ENCODE assay signal across 22 mouse cellular contexts in the genomic region with DNA sequence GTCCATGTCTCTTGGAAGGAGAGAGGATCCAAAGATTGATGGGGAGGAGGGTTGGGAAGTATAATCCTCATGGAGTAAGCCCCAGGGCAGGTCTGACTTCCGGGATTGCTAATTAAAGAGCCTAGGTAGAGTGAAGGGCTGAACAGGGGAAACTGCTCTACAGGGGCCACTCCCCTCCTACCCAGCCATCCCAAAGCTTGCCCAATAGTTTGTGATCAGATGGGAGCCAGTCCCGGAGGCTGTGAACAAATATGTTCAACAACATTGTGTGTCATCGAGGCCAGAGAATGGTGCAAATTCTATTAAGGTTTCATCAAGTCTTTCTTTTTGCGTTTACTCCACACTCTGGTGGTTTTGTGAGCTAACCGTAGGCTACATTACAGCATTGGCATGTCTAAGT. TPM values are rescaled to one million over a fixed set of nuclear protein-coding genes. Genes with fewer than 3 reads are reported as not detected.
"Had no signal": no experiment of that assay in that cellular context is flagged by ENCODE, and none has a peak within 500 bp of the region (broad histone marks: within the 10 kb centered on the region; RNA-seq: fewer than 3 reads in every experiment).

No protein-coding gene starts in this region.

- H3K36me3 ChIP-seq: midbrain, embryonic 13.5 days; midbrain, embryonic 15.5 days; neural tube, embryonic 12.5 days; stomach, embryonic 15.5 days had no signal

- H3K9ac ChIP-seq: lung, embryonic 14.5 days; midbrain, embryonic 13.5 days; midbrain, embryonic 15.5 days; neural tube, embryonic 12.5 days; stomach, embryonic 15.5 days had no signal

- H3K27ac ChIP-seq: midbrain, embryonic 13.5 days; midbrain, embryonic 15.5 days; neural tube, embryonic 12.5 days; stomach, embryonic 15.5 days; stomach, postnatal 0 days had no signal

- ATAC-seq: midbrain, embryonic 13.5 days; midbrain, embryonic 15.5 days had no signal

- DNase-seq: lung, embryonic 14.5 days; lung, postnatal 10 days; lung, postnatal 4 days; right cerebral cortex, postnatal 14 days; thymus, adult 2 months; thymus, postnatal 25 days; thymus, postnatal 4 days had no signal

- H3K27me3 ChIP-seq: midbrain, embryonic 13.5 days; midbrain, embryonic 15.5 days; neural tube, embryonic 12.5 days; stomach, embryonic 15.5 days had no signal

- H3K4me3 ChIP-seq: megakaryocyte, embryonic 14.5 days; midbrain, embryonic 13.5 days; midbrain, embryonic 15.5 days; neural tube, embryonic 12.5 days; stomach, embryonic 15.5 days had no signal

- H3K4me1 ChIP-seq: midbrain, embryonic 13.5 days; midbrain, embryonic 15.5 days; neural tube, embryonic 12.5 days; stomach, embryonic 15.5 days had no signal

- H3K9me3 ChIP-seq: megakaryocyte, embryonic 14.5 days; neural tube, embryonic 12.5 days; stomach, embryonic 15.5 days had no signal

- H3K4me2 ChIP-seq: lung, embryonic 14.5 days; midbrain, embryonic 11.5 days; midbrain, embryonic 13.5 days; midbrain, embryonic 15.5 days; neural tube, embryonic 12.5 days; stomach, embryonic 15.5 days had no signal

RNA-seq across cellular contexts. Expression of a gene that starts 34.1 kb away (rescaled TPM):
- total RNA-seq: midbrain, postnatal 0 days; monocyte, adult 5-6 weeks; neutrophil, adult 5-6 weeks had no signal
- polyA plus RNA-seq: lung, embryonic 14.5 days; lung, embryonic 16.5 days; midbrain, embryonic 11.5 days; midbrain, embryonic 13.5 days; midbrain, embryonic 15.5 days; midbrain, postnatal 0 days; neural tube, embryonic 12.5 days; neural tube, embryonic 14.5 days; stomach, embryonic 15.5 days; stomach, postnatal 0 days; thymus, adult 2 months; urinary bladder, adult 2 months had no signal

RNA-seq across cellular contexts. Expression of a gene that starts 40.1 kb away (rescaled TPM):
- total RNA-seq: midbrain, postnatal 0 days; monocyte, adult 5-6 weeks; neutrophil, adult 5-6 weeks had no signal
- polyA plus RNA-seq: lung, embryonic 14.5 days; lung, embryonic 16.5 days; midbrain, embryonic 13.5 days; midbrain, embryonic 15.5 days; midbrain, postnatal 0 days; neural tube, embryonic 12.5 days; neural tube, embryonic 14.5 days; spleen, adult 2 months; stomach, postnatal 0 days; testis, adult 2 months; thymus, adult 2 months; urinary bladder, adult 2 months had no signal

RNA-seq across cellular contexts. Expression of a gene that starts 45.8 kb away (rescaled TPM):
- total RNA-seq: midbrain, postnatal 0 days; monocyte, adult 5-6 weeks; neutrophil, adult 5-6 weeks had no signal
- polyA plus RNA-seq: lung, embryonic 14.5 days; lung, embryonic 16.5 days; midbrain, embryonic 11.5 days; midbrain, embryonic 13.5 days; midbrain, embryonic 15.5 days; midbrain, postnatal 0 days; neural tube, embryonic 14.5 days; stomach, postnatal 0 days; thymus, adult 2 months; urinary bladder, adult 2 months had no signal

RNA-seq across cellular contexts. Expression of a gene that starts 51.8 kb away (rescaled TPM):
- total RNA-seq: midbrain, postnatal 0 days; monocyte, adult 5-6 weeks; neutrophil, adult 5-6 weeks had no signal
- polyA plus RNA-seq: lung, embryonic 16.5 days; midbrain, embryonic 13.5 days; midbrain, embryonic 15.5 days; midbrain, postnatal 0 days; neural tube, embryonic 14.5 days; thymus, adult 2 months; urinary bladder, adult 2 months had no signal
